In the genomic region with DNA sequence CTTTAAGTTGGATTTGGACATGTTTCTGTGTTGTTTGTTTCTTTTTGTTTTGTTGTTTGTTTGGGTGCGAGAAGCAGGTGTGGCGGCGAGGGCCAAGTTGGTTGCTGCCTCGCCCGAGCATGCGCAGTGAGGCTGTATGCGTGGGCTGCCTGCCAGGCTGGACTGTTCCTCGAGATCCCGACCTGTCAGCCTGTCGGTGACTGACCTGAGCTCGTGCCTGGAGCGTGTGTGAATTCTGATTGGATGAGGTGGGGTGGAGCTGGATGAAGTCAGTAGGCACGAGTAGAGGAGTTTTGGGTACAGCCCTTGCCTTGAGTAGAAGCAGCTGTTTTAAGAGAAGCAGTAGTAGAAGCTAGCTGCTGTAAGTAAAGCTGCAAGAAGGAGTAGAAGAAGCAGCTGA, we compare ENCODE assay signal across 10 mouse cellular contexts. TPM values are rescaled to one million over a fixed set of nuclear protein-coding genes. Genes with fewer than 3 reads are reported as not detected.
A peak's percentile ranks its signal among the peaks of the same experiment; 100 is the strongest.
DNase-seq lines count a peak whose midpoint lies in the region.
"Had no signal": no experiment of that assay in that cellular context is flagged by ENCODE, and none has a peak within 500 bp of the region (broad histone marks: within the 10 kb centered on the region; RNA-seq: fewer than 3 reads in every experiment).

No protein-coding gene starts in this region.

- peak; percentile 11 to 15 for DNase-seq in heart, adult 9 months (ENCODE audit: low spot score in 2 of 2)
- DNase-seq in heart, postnatal 4 days, result no peak
- DNase-seq in kidney, adult 8-10 months, result peak; percentile 12 to 44
- no peak for DNase-seq in kidney, postnatal 14 days
- DNase-seq in MN1 (ENCODE audit: low spot score), result peak; percentile 4
- DNase-seq in ZHBTc4 (ENCODE audit: low read depth, low spot score), result peak; percentile 29
- DNase-seq: adrenal gland, postnatal 10 days; cerebellum, adult 11 months; cerebellum, adult 9-10 months; cerebellum, postnatal 25 days had no signal

RNA-seq across cellular contexts. Expression of a gene that starts 23.2 kb away (rescaled TPM):
- 10 to 100 TPM; 34.7 to 36.4 TPM for total RNA-seq in heart, postnatal 4 days (2021)

RNA-seq across cellular contexts. Expression of a gene that starts 31.9 kb away (rescaled TPM):
- 10 to 100 TPM; 71.2 to 73.2 TPM for total RNA-seq in heart, postnatal 4 days (2021)

Comparison
In these comparisons a context has a peak if more than half of its experiments do, and no peak if none do; other contexts are left out.
1. DNase-seq: peak in heart, adult 9 months (2 of 2), kidney, adult 8-10 months (2 of 2), MN1 (single experiment) and ZHBTc4 (single experiment); none in heart, postnatal 4 days (single experiment) and kidney, postnatal 14 days (single experiment).